Mouse (Mus musculus) WW6 (cell line): Measurements from ENCODE around the gene Pip5k1b.
"Not testable (repeated sequence)": the region's sequence is repeated elsewhere in the genome, so short reads cannot be mapped to it uniquely, and the experiment has no call there.

ENCODE experiments used
- DNase-seq: peaks from one replicate; pipeline ENCODE4 v3.0.0-alpha.2; 2013; ENCODE audit warnings: low read depth, low spot score

Pip5k1b gene

DNA sequence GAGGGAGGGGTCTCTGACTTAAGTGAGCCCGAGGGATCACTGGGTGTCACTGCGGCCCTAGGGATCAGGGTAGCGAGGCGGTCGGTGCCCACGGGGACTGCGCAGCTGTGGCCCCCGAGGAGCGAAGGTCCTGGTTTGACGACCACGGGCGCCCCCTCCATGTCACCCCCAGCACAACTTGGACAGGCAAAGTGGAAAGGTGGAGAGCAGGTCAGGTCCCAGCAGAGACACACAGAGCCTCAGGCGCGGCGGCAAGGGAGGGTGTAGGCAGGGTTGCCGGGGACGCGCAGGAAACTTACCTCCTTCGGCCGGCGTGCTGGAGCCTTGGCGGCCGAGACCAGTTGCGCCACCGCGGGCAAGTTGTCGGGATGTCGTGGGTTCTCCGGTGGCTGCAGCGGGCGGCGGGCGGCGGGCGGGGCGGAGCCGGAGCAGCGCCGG is at the start of gene Pip5k1b:
Pip5k1b (minus strand) TSS at position 407 of the 438 bp plus-strand sequence.
- peak; percentile 39 for DNase-seq

DNA sequence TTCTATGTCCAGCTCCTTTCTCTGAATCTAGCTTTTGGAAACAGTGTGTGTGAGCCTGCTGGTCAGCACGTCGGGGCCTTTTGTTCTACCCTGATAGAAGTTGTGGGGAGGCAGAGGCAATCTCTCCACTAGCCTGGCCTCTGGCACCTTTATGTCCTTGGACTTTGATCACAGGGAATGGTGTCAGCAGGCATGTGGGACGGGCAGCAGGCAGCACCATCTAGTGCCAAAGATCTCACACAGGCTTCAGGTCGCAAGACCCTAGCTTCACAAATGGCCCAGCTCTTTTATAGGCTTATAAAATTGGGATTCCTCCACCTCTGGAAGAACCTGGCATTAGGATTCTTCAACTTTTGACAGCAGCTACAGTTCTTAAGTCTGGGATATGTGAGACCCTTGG is 48.4 kb upstream of the Pip5k1b start:
- no peak for DNase-seq

DNA sequence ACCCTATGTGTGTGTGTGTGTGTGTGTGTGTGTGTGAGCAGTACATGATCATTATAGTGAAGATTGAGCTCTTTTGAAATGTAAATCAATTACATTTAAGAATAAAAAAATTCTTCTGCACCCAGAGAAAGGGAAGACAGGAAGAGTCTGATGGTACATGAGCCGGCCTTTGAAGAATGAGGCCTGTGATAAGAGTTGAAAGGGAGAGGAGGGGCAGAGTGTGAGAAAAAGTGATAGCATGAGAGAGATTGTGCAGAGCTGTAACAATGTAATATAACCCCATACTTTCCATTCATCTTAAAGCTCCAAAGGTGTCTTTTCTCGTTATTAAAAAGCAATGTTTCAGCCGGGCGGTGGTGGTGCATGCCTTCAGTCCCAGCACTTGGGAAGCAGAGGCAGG is 47.8 kb upstream of the Pip5k1b start:
- DNase-seq: no peak

DNA sequence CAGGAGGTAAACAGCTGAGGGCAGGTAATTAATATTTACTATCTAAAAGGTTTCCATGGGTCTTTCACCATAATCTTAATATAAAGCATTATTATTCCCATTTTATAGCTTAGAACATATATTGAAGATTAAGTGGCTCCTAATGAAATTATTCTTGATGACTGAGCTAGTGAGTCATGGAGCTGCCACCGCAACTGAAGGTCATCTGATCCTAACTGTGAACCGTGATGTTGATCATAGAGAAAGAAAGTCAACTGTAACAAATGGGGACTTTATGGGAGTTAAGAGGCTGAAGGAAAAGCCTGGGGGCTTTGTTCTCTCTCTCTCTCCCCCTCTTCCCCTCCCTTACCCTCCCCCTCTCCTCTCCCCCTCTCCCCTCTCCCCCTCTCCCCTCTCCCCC is 31.1 kb upstream of the Pip5k1b start:
- no peak for DNase-seq

DNA sequence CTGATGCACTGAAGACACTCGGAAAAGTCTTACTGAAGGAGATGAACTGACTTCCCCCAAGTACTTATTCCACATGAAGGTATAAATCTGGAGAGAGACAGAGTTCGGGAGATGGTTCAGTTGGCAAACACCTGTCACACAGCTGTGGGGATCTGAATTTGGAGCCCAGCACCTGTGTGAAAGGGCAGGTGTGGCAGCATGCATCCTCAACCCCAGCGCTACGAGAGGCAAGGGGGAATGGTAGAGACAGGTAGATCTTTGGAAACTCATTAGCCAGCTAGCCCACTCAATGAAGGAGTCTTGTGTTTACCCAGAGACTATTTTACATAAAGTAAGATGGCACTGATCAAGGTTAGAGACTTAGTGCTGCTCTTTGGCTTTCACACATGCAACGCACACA is 29.5 kb upstream of the Pip5k1b start:
- no peak for DNase-seq

- no peak for DNase-seq
Observed at GRCm38 (mm10) chr19:24583956-24584355, 28.3 kb upstream of the Pip5k1b start.

- no peak for DNase-seq
Observed at GRCm38 (mm10) chr19:24576125-24576524, 20.5 kb upstream of the Pip5k1b start.

- DNase-seq: peak; percentile 22
Observed at GRCm38 (mm10) chr19:24571756-24572181, 16.1 kb upstream of the Pip5k1b start.

DNA sequence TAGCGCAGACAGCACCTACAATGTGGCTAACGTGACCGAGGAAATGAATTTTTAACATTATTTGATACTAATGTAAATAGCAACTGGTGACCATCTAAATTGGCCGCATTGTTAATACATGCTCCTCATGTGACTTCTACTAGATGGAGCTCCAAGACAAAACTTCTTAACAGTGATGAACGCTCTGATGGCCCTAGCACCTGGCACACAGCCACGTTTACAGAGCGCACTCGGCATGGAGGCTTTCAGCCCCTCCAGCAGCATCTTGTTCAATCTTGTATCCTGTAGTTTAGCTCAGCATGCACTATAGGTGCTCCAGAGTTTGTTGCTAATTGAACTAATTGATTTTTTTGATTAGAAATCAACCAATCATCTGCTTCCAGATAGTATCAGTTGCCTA is 15.3 kb upstream of the Pip5k1b start:
- DNase-seq: no peak

GRCm38 (mm10) chr19:24557456-24557855 is 1.8 kb upstream of the Pip5k1b start:
- DNase-seq: peak; percentile 14

- DNase-seq: no peak
Observed at GRCm38 (mm10) chr19:24556585-24556966, 904 bp upstream of the Pip5k1b start.

GRCm38 (mm10) chr19:24555904-24556584 is 372 bp upstream of the Pip5k1b start:
- DNase-seq: peak; percentile 39

DNA sequence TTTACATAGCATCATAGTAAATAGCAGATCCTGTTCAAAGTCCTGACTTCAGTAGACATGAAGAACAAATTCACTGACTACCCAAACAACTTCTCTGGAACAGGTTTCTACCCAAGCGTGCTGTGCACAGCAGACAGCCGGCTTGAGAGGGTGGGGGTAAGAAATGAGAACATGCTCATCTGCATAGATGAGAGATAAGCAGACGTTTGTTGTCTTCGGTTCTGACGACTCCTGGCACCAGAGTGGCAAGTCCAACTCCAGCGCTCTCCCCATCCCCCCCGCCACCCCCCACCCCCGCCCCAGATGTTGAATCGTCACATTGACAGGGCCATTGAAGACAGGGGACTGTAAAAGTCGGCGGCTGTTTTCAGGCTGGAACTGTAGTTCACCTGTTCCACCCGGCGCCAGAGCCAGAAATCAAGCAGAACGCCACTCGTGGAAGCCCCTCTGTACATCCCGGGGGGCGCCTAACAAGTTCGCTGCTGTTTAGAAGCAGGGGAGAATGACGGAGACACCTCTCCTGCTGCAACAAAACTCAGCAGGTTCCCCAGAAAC is 684 bp downstream of the Pip5k1b start:
- no peak for DNase-seq

- DNase-seq: no peak
Observed at GRCm38 (mm10) chr19:24554425-24554824, 1.2 kb downstream of the Pip5k1b start.

GRCm38 (mm10) chr19:24553291-24554075 is 2.2 kb downstream of the Pip5k1b start:
- DNase-seq: no peak

- DNase-seq: not testable (repeated sequence)
Observed at GRCm38 (mm10) chr19:24552641-24553040, 3.0 kb downstream of the Pip5k1b start.

GRCm38 (mm10) chr19:24551196-24551954 is 4.3 kb downstream of the Pip5k1b start:
- no peak for DNase-seq

DNA sequence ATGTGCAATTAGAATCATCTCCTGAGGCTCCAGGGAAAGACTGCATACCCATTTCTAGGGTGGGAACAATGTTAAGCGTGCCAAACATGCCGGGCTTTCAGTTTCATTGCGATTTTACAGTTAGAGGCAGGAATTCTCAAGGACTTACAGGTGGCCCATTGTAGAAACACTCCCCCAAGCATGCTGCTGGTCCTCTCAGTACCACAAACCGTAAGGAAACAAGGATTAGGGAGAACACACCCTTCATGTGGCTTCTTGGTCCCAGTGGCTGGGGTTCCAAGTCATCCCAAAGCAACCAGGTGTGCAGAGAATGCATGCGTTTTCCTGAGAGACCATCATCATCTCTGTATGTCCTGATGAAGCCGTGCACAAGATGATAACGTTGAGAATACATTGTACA is 4.9 kb downstream of the Pip5k1b start:
- no peak for DNase-seq

- DNase-seq: no peak
Observed at GRCm38 (mm10) chr19:24550016-24550415, 5.7 kb downstream of the Pip5k1b start.

DNA sequence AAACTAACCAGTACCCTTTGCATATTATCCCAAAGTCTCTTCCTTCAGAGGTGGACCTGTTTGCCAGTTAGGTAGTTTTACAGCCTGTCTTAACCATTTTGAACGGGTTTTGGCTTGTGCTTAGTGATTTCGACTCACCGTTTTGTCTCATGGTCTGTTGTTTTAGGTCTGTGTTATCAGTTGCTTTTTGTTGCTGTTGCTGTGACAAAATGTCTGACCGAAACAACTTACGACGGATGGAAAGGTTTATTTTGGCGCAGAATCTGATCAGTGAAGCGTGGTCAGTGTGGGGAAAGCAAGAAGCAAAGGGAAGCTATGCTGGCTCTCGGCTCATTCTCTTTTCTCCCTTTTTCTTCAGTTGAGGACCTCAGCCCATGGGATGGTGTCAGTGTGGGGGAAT is 7.3 kb downstream of the Pip5k1b start:
- DNase-seq: no peak

- no peak for DNase-seq
Observed at GRCm38 (mm10) chr19:24546153-24546552, 9.5 kb downstream of the Pip5k1b start.
